Mouse (Mus musculus) cerebellum, postnatal 10 days (tissue): Measurements from ENCODE around the gene Nck2.

Experiments
- DNase-seq, 2 experiments: peaks; one replicate each; pipeline ENCODE4 v3.0.0; 2021; ENCODE audit warnings: mixed read lengths in 2 of 2

Nck2 gene

DNA sequence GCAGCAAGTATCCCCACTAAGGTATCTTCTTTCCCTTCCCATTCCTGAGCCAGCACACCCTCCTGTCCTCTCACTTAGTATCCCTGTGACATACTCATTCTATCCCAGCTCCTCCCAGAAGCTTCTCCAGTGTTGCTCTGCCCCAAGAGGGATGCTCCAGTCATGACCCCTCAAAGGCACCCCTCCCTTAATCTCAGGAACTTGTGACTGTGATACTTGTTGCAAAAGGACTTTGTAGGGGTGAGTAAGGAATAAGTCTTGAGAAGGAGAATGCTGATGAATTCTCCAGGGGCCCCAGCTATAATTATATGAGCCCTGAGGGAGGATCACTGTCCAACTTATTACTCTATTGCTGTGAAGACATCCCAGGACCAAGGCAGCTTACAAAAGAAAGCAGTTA, 7.8 kb upstream of the Nck2 start:
- DNase-seq: no peak

- no peak for DNase-seq
Measured at GRCm38 (mm10) chr1:43439261-43439660, 5.1 kb upstream of the Nck2 start.

- no peak for DNase-seq
Measured at GRCm38 (mm10) chr1:43442568-43442967, 1.8 kb upstream of the Nck2 start.

- DNase-seq: peak; percentile 85 to 90
Measured at GRCm38 (mm10) chr1:43445170-43446088, 1.1 kb downstream of the Nck2 start.

DNA sequence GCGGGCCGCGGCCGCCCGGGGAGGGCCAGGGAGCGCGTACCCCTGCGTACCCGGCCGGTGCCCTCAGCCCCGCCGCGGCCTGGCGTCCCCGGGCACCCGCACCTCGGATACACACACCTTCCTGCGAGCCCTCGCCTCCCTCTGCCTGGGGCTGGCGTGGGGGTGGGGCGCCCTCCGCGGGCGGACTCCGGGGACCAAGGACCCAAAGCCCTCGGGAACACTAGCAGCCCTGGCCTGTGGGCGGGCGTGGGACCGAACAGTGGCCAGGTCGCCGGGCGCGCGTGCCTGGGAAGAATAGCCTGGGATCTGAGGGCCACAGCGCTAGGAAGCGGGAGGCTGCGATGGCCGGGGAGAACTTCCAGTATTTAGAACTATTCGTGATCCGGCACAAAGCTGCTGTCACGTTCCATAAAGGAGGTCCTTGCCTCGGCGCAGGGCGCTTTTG, 1.7 kb downstream of the Nck2 start:
- DNase-seq: peak; percentile 75 to 77

DNA sequence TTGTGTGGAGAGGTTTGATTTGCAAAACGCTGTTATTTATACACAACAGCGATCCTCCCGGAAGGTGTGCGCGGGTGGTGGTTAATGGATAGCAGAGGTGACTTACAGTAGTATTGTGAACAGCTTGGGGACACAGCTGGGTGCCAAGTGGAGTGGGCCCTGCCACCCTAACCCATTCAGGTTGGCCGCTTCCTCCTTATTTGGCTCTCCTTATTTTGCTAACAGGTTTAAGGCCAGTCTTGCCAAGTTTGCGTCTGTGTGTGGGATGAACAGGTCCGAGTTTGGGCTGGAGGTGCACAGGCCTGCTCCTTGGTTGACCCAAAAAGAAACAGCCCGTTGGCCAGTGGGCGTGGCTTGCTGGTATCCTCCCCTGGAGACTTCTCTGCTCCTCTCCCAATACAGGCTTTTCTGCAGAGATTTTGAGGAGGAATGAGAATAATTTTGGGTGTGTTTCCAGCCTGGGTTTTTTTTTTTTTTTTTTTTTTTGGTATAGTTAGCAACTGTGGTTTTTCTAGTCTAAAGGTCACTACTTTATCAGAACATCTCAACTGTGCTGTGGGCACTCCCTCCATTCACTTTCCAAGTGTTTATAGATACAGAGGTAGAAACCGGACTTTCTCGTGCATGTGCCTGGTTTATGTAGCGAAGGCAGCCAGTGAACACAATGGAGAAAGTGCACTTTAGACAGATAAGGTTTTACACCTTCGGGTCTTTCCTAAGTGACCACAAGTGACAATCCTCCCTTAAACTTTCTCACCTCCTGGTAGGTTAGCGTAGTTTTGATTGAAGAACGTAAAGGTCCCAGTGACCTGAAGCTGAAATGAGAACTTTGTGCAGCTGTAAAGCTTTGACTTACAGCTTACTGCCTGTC, 2.6 kb downstream of the Nck2 start:
- DNase-seq: peak; percentile 67 to 74

DNA sequence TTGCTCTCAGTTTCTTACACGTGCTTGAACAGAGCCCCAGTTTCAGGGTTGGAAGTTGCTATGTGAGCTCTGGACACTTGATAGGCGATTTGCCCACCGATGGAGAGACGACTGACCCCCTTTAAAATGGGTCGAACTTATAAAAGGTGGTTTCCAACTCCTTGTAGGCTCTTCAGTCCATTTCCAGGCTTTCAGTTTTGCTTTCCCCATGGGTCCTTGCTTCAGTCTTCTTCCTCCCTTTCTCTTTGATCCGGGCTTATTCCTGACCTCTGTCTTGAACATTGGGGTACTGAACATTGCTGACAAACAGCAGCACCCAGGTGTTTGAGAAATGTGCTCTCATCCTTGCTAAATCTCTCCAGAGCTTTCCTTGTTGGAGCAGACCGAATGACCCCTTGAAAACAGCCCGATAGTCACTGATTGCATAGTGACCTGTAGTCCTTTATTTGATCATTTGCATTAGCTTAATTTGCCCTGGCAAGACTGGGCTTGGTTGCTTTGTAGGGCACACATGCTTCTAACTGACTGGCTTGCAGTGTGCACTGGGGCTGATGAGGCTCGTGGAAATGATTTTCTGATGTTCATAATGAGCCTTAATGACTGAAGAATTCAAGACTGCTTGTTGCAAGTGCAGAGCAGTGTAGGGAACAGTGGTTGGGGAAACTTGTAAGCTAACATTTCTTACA, 3.4 kb downstream of the Nck2 start:
- DNase-seq: no peak

GRCm38 (mm10) chr1:43450811-43451210, 6.4 kb downstream of the Nck2 start:
- no peak for DNase-seq

DNA sequence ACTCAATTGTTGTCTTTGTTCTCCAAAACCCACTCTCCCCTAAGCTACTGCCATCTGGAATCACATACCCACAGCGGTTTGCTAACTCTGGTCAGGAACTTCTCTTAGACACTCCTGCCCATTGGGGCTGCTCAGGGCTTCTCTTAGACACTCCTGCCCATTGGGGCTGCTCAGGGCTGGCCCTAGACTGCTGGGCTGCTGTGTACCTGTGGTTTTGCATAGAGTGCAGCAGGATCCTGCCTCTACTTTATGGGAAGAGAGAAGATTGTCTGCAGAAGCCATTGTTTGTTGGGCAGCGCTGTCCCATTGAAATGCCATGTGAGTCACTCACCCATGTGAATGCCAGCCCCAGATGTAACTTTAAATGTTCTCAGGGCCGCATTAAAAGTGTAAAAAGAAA, 9.3 kb downstream of the Nck2 start:
- DNase-seq: no peak

- no peak for DNase-seq
Measured at GRCm38 (mm10) chr1:43454741-43455140, 10.4 kb downstream of the Nck2 start.

DNA sequence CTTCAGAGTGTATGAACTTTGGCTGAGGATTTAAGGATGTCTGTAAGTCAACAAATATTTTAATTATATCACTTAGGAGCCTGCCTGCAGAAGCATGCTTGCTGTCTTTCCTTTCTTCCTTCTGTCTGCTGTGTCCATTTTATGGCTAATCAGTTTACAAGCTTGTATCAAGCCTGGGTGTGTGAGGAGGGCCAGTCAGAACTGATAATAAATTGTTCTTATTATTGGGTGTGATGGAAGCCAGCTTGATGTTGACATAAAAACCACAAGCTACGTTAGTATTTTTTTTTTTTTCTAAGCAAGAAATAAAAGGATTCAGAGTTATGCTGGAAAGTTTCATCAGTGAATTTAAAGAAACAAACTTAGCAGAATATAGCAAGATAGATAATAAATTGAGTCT, 10.8 kb downstream of the Nck2 start:
- no peak for DNase-seq

DNA sequence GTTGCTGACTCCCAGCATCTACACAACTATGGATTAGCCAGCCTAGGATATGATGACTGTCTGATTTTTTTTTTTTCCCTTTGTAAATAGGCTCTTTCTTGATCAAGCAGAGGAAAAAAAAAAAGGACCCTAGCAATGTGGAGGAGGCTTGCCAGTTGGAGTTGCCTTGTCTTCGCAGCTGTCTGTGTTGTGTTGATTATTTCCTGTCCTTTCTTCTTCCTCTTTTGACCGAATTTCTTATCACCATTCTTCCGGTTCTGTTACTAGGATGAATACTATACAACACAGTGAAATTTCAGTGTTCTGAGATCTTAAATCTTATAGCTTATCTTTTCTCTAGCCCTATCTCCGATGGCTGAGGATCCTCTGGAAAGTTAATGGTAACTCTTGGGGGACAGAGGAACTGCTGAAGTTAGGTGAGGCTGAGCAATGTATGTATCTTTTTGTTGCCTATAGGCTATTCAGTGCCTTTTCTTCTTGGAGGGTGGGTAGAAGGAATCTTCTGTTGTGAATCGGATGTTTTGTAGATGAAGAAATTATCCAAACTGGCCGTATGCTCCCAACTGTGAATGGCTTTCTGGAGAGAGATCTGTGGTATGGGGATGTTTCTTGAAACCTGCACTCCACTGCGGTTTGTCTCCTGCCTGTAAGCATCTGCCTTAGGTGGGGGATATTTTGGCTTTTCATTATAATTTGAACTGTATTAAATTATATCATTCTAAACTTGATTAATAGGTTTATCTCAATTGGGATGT, 12.8 kb downstream of the Nck2 start:
- no peak for DNase-seq

- DNase-seq: no peak
Measured at GRCm38 (mm10) chr1:43460468-43460867, 16.1 kb downstream of the Nck2 start.

DNA sequence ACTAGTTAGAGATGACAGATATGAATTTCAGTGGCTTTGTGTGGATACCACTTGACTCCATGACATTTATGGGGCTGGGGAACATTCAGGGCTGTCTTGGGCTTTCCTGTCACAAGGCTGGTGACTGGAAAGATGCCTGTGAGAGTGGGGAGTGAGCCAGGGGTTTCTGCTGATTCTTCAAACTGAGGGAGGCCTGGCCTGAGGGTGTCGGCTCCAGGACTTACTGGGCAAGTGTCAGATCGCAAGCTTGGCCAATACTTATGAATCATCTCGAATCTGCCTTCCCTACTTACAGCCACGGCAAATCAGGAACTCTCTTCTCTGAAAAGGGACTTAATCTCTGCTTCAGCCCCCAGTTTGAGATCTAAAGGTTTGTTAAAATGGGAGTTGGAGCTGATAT, 18.3 kb downstream of the Nck2 start:
- peak in 1 of 2 experiments; percentile 44 for DNase-seq

- no peak for DNase-seq
Measured at GRCm38 (mm10) chr1:43463941-43464682, 19.7 kb downstream of the Nck2 start.

GRCm38 (mm10) chr1:43464976-43465375, 20.6 kb downstream of the Nck2 start:
- DNase-seq: no peak

DNA sequence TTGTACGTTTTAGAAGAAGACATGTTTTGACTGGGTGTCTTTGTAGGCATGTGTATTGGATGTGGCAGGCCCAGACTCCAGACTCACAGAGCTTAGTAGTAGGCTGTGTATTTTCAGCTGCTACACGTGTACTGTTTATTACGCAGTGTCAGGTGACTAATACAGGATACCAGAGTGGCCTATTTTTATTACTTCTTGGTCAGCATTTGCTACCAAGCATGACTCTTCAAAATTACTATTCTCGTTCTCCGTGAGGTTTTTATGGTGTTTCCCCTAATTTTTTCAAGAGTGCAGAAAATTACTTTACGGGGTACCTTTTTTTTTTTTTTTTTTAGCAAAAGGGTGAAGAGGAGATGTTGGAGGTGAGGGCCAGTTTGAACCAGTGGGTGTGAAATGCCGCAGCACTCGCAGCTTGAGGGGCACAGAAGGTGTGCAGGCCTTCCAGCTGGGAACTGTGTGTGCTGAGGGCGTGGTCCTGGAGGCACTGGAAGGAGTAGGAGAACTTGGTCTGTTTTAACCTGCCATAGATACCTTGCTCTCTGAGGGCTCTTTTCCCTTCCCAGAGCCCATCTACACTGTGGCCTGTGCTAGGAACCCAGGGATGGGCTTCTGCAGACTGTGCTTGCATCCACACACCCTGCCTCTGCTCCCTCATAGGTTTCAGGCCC, 21.7 kb downstream of the Nck2 start:
- DNase-seq: no peak

GRCm38 (mm10) chr1:43467656-43468055, 23.3 kb downstream of the Nck2 start:
- peak; percentile 45 to 50 for DNase-seq

GRCm38 (mm10) chr1:43468207-43468606, 23.8 kb downstream of the Nck2 start:
- DNase-seq: no peak

DNA sequence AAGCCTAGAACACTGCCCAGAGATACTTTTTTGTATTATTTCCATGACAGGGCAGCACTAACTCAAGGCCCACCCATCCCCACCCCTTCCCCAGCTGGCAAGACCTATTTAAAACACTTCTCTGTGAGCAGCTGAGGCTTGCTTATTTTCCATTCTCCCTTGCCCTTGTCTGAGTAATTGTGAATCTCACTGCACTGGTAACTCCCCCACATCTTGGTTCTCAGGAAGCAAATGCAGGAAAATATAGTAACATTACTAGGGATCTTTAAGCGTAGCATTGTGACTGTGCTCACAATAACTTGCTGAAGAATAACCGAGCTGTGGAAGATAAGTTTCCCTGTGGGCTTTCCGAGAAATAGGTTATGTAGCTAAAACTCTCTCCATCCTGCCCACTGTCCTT, 24.6 kb downstream of the Nck2 start:
- no peak for DNase-seq
